Mouse (Mus musculus) frontal cortex, adult (tissue): ENCODE measurements around the gene Smad1.
"Not testable (repeated sequence)": the region's sequence is repeated elsewhere in the genome, so short reads cannot be mapped to it uniquely, and the experiment has no call there.

ENCODE experiments used
- ATAC-seq: cut with Nextera tagmentation; 2 replicates; pipeline ENCODE4 v1.9.2; 2017; ENCODE audit warnings: mild to moderate bottlenecking, moderate library complexity, mixed read lengths; ENCODE audit not compliant: low TSS enrichment

The Smad1 gene

GRCm38 (mm10) chr8:79398994-79399650, at the start of gene Smad1:
TSS of gene Smad1 (minus strand) at chr8:79399518.
- peak; percentile 93 for ATAC-seq

- no peak for ATAC-seq
Observed at GRCm38 (mm10) chr8:79447260-79447853, 48.0 kb upstream of the Smad1 start.

- ATAC-seq, result no peak
Observed at GRCm38 (mm10) chr8:79443460-79444098, 44.3 kb upstream of the Smad1 start.

DNA sequence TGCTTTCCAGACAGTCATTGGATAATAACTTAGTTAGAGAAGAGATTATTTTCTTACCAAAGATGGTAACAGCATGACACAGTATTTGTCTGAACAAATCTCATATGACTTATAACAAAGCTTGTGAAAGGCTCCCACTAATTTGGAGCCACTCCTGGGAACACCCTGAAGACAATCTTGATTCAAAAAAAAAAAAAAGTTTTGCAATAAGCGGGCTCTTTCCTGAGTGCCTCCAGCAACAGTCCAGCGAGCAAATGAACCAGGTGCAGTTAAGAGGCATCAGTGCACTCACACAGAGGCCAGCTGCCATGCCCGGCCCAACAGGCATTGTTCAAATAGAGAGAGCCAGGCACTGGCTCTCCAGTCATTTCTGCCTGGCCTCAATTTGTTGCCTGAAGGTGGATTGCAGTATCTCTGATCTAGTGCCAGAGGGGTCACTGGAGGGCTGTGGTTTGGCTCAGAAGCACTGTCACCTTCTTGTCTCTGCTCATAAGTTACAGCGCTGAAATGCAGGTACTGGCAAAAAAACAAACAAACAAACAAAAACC, 34.7 kb upstream of the Smad1 start:
- ATAC-seq, result no peak

DNA sequence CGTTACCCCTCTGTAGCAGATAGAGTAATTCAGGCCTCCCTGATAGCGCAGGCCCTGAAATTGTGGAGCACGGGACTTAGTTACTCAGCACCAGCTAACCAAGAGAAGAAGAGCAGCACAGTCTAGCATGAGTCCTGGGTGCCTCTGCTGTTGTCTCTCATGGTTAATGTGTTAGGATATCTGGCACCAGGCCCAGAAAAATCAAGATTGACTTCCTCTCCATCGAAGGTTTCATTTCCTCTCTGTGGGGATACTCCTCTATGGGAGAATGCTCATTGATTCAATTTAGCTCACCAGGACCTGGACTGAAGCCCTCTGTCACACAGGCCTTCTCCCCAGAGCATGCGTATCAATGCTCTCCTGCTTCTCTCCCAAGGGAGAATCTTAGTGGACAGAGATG, 15.6 kb upstream of the Smad1 start:
- ATAC-seq, result no peak

- ATAC-seq, result no peak
Observed at GRCm38 (mm10) chr8:79410501-79410900, 11.2 kb upstream of the Smad1 start.

GRCm38 (mm10) chr8:79407356-79407755, 8.0 kb upstream of the Smad1 start:
- ATAC-seq, result not testable (repeated sequence)

DNA sequence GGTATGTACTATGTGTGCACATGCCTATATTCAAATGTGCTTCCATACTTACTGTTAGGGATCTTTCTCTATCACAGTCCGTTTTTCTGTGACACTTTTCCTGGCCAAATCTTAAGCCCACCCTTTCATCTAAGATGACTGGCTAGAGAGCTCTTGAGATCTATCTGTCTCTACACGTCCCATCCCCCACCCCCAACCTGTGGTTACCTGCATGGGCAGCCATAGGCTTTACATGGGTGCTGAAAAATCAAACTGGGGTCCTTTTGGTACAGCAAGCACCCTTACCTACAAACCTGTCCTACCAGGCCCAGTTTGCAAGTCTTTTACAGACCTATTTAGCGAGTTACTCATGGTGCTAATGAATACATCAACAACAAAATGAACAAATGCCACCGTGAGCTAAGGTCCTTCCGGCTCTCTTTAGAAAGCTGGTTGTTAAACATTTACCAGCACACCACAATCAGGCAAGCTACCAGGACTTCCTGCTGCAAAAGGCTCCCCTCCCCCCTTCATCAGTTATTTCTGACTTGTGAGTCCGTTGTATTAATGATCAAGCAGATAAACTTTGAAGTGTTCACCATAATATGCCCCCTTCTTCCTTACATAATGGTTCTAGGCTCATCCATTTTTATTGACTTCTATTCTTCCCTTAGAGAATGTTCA, 5.7 kb upstream of the Smad1 start:
- no peak for ATAC-seq

DNA sequence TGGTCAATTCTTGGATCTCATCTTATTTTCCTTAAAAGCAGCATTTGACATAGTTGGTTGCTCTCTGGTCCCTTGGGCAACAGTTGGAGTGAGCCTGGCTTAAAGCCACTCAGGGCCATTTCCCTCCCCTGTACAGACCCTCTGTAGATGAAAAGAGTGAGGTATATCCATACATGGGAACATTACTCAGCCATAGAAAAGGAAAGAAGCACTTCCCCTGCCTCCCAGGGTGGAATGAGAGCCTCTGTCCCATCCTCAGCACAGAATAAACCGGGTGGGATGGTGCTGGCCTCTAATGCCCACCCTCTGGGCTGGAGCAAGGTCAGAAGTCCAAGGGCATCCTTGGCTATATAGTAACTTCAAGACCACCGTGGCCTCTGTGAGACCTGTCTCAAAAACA, 1.4 kb upstream of the Smad1 start:
- no peak for ATAC-seq

DNA sequence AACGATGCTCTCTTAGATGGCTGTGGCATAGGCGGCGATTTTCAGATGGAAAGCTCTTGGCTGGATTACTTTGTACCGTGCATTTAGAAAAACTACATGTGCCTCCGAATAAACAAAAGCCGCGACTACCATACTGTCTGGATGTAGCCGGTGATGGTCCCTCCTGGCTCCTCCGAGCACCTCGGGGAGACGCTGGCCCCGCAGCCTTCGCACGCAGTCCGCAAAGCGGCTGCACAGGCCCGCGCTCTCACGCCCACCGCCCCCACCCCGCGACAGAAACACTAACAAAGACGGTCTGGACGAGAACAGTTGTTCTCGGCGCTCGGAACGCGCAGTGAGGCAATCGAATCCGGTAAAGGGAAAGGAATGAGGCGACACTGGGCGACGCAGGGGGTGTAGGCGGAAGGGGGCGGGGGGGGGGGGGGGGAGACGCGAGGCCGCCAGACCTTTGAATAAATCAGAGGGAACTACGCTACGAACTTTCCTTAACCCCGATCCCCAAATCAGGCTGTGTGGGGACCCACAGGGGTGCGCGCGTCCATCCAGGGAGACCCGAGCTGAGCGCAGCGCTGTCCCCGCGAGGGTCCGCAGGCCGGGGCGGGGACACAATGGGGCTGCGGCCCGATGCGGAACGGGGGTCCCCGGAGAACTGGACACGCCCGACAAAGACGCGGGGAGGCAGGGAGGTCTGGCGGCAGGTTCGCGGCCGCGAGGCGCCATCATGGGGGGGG, 902 bp downstream of the Smad1 start:
- ATAC-seq, result peak; percentile 36

- ATAC-seq, result peak; percentile 47
Observed at GRCm38 (mm10) chr8:79397705-79398250, 1.5 kb downstream of the Smad1 start.

DNA sequence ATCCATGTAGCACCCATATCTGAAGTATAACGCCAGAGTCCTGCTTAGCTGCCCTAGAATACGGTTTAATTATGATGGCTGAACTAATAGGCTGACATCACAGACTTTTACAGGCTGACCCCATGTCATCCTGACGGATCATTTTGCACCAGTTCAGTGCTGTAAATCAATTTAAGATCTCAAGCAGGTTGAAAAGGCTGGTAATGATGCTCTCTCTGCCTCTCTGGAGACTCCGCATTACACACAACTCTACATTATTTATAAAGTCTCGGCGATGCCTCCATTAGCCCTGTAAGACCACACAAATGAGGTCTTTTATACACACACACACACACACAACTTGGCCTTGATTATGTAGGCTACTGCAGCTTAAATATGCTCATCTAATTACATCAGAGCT, 2.4 kb downstream of the Smad1 start:
- ATAC-seq, result no peak

GRCm38 (mm10) chr8:79394009-79394408, 5.3 kb downstream of the Smad1 start:
- no peak for ATAC-seq

DNA sequence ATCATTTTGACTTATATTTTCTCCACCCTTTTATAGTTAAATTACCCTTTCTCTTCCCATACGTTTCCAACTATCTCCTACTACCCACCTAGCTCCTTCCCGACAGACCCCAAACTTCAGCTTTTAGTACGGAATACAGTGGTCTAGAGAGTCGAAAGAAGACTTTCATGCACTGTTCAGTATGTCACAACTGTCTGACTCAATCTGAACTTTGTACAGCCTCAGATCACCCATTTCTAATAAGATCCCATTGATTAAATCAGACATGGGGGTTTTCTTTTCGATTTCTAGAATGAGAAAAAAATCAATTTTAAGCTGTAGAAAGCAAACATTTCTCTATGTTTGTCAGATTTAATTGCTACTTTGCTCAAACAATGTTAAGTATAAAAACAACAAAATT, 6.1 kb downstream of the Smad1 start:
- ATAC-seq, result no peak

DNA sequence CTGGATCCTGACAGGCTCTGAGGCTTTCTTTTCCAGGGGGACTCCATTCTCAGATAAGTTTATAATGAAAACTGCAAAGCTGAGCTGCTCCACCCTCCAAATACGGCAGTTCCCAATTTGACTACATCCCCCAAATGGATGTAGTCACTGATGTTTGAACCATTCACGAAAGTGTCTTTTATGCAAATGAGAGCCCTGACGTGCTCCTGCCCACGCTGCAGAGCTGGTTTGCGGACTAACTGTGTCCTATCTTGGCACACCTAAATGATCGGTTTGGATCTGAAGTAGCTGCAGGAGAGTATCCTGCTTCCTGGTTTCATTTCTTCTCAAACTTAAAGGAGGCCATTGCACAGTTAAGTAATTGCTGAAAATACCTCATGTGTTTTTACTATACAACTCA, 6.7 kb downstream of the Smad1 start:
- ATAC-seq, result peak; percentile 76

- no peak for ATAC-seq
Observed at GRCm38 (mm10) chr8:79391454-79391853, 7.9 kb downstream of the Smad1 start.

- no peak for ATAC-seq
Observed at GRCm38 (mm10) chr8:79389074-79389786, 10.1 kb downstream of the Smad1 start.

GRCm38 (mm10) chr8:79386831-79387230, 12.5 kb downstream of the Smad1 start:
- no peak for ATAC-seq

DNA sequence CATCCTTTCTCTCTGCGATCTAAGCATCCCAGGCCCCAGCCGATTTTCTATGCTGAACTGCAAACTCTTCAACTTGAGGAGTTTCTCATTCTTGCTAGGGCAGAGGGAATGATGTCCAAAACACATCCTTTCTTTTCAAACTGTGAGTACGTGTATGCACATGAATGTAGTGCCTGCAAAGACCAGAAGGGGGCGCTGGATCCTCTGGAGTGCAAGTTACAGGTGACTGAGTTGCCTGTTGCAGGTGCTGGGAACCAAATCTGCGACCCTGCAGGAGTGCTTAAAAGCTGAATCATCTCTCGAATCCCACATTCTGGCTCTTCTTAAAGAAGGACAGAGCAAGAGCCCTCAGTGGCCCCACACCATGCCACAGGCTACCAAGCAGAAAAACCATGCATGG, 13.0 kb downstream of the Smad1 start:
- ATAC-seq, result no peak

GRCm38 (mm10) chr8:79384276-79385271, 14.7 kb downstream of the Smad1 start:
- ATAC-seq, result no peak
